Mouse (Mus musculus) lung, embryonic 16.5 days (tissue): Measurements from ENCODE around the gene Dnajc4. TPM values are rescaled to one million over a fixed set of nuclear protein-coding genes. Genes with fewer than 3 reads are reported as not detected.

Source experiments
- ATAC-seq: fragments of 200-750 bp; cut with Nextera tagmentation; 2 replicates; pipeline ENCODE4 v1.8.0; 2017; ENCODE audit warnings: low read depth, mild to moderate bottlenecking, moderate library complexity
- H3K27ac ChIP-seq: fragments of 300-500 bp; sonication (generic); 2 replicates; pipeline ENCODE4 v1.5.1; 2014; ENCODE audit warnings: mild to moderate bottlenecking, control low read depth, low read length
- H3K27me3 ChIP-seq: fragments of 300-500 bp; sonication (generic); 2 replicates; pipeline ENCODE4 v1.6.1; 2014; ENCODE audit warnings: low read depth, low read length, mixed read lengths; ENCODE audit not compliant: control insufficient read depth, insufficient read depth
- H3K36me3 ChIP-seq: fragments of 300-500 bp; sonication (generic); 2 replicates; pipeline ENCODE4 v1.6.1; 2014; ENCODE audit warnings: low read length; ENCODE audit not compliant: control insufficient read depth, insufficient read depth
- H3K4me1 ChIP-seq: fragments of 300-500 bp; sonication (generic); replicated peaks from 2 replicates; pipeline ENCODE4 v1.6.1; 2014; ENCODE audit warnings: low read length, mixed read lengths; ENCODE audit not compliant: control insufficient read depth, insufficient read depth
- H3K4me2 ChIP-seq: fragments of 300-500 bp; sonication (generic); 2 replicates; pipeline ENCODE4 v1.6.1; 2014; ENCODE audit warnings: low read depth, low read length, control low read depth
- H3K4me3 ChIP-seq: fragments of 300-500 bp; sonication (generic); 2 replicates; pipeline ENCODE4 v1.5.1; 2014; ENCODE audit warnings: mild to moderate bottlenecking, low read length, control low read depth
- H3K9ac ChIP-seq: fragments of 300-500 bp; sonication (generic); 2 replicates; pipeline ENCODE4 v1.6.1; 2014; ENCODE audit warnings: low read length, control low read depth
- H3K9me3 ChIP-seq: fragments of 300-500 bp; sonication (generic); 2 replicates; pipeline ENCODE4 v1.6.1; 2016; ENCODE audit warnings: low read length; ENCODE audit not compliant: control insufficient read depth
- WGBS: fragments of 180-500 bp; shearing (Covaris S2); extraction: QIAGEN DNeasy Blood & Tissue Kit; methylation state at CpG from one replicate; pipeline ENCODE4 v1.1.7; 2014; 5-methylcytosine and 5-hydroxymethylcytosine counted together
- polyA plus RNA-seq: library from polyadenylated mRNA; unstranded; fragments of >200 nt; fragmentation: Nextera tagmentation; extraction: Ambion mirVana; gene quantifications from 2 replicates; pipeline ENCODE4 v1.2.1, GENCODE M21; 2015

Gene Dnajc4
- polyA plus RNA-seq, 1 experiment from 2014 or later, result 26.4 TPM

DNA sequence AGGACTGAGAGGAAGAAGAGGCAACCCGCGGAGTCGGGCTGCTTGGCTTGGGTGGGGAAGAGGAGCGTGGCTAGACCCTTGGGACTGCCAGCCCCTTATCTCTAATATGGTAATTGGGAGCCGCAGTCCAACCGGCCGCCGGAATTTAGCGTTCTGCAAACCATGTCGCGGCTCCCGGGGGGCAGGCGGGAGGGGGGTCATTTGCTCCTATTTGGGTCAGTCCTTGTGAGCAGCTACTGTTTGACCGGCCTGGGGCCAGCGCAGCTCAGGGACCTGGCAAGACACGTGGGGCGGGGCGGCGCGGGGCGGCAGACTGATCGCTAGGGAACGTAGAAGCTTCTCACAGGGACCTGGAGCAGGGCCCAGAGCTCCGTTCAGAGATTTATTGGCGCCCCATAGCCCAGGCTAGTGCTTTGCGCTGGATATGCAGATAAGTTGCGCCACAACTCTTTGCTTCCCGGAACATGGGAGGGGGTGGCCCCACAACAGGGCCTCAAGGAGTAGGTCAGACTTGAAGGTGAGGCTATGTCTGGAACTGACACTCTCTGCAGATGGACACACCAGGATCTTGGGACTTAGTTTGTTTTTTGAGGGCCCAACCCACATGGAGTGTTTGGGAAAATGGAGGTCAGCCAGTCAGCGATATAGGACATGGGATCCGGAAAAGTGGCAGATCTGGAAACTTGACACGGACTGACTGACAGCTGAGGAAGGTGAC lies 40.2 kb downstream of the Dnajc4 start:
- Histone ChIP-seq H3K9me3 (no peaks in the 10 kb centered on the region), H3K27ac (peak overlapping the region; percentile 99), H3K27me3 (no peaks in the 10 kb centered on the region), H3K36me3 (peaks cover 21% of the 10 kb centered on the region), H3K4me3 (peak overlapping the region; percentile 68), H3K4me2 (peak overlapping the region; percentile 88), H3K4me1 (peaks cover 21% of the 10 kb centered on the region), H3K9ac (peak overlapping the region; percentile 84)
- WGBS, result under 1% methylated on average over 31 of the region's 31 CpGs
- ATAC-seq, result peak; percentile 71

DNA sequence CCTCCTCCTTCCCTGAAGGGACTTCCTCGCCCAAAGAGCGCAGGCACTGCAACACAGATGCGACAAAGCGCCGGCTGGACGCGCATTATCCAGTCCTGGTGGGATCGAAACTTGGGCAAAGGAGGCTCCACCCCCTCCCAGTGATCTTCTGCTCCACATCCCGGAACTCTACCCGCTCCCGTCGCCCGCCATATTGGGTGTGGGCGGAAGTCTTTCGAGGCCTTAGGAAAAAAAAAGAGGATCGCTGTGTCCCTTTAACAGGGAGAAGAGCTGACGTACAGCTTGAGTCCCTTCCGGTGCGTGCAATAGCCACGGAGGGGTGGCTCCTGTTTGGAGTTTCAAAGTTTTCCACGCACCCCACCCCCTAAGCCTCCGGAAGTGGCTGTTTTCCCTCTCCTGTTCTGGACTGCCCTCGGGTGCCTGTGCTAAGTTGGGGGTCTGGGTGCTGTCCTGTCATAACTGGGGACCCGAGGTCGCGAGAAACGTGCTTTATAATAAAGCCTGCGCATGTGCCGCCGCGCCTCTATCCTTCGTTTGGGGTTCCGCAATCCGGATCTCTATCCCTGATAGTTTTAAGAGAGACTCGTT lies 40.9 kb downstream of the Dnajc4 start:
- peaks cover 16% of the 10 kb centered on the region for H3K36me3 ChIP-seq
- H3K27ac ChIP-seq, result peak overlapping the region; percentile 99
- H3K9ac ChIP-seq, result peak overlapping the region; percentile 84
- peak overlapping the region; percentile 68 for H3K4me3 ChIP-seq
- H3K4me2 ChIP-seq, result peak overlapping the region; percentile 88
- no peaks in the 10 kb centered on the region for H3K9me3 ChIP-seq
- no peaks in the 10 kb centered on the region for H3K27me3 ChIP-seq
- H3K4me1 ChIP-seq, result peaks cover 21% of the 10 kb centered on the region
- peak; percentile 86 for ATAC-seq
- WGBS, result under 1% methylated on average over 35 of the region's 35 CpGs

GRCm38 (mm10) chr19:6950613-6951153 lies 41.7 kb downstream of the Dnajc4 start:
- peak overlapping the region; percentile 84 for H3K9ac ChIP-seq
- H3K4me2 ChIP-seq, result peak overlapping the region; percentile 88
- H3K9me3 ChIP-seq, result no peaks in the 10 kb centered on the region
- peak overlapping the region; percentile 99 for H3K27ac ChIP-seq
- no peaks in the 10 kb centered on the region for H3K27me3 ChIP-seq
- ATAC-seq, result peak; percentile 40
- peaks cover 11% of the 10 kb centered on the region for H3K36me3 ChIP-seq
- 0% methylated on average over 28 of the region's 28 CpGs for WGBS
- H3K4me3 ChIP-seq, result peak overlapping the region; percentile 68
- peaks cover 21% of the 10 kb centered on the region for H3K4me1 ChIP-seq

GRCm38 (mm10) chr19:6949951-6950350 lies 42.4 kb downstream of the Dnajc4 start:
- peak overlapping the region; percentile 84 for H3K9ac ChIP-seq
- H3K27ac ChIP-seq, result peak overlapping the region; percentile 99; the same call in 1 of the 2 replicates
- H3K4me3 ChIP-seq, result peak overlapping the region; percentile 68

GRCm38 (mm10) chr19:6949532-6949931 lies 42.8 kb downstream of the Dnajc4 start:
- no peak overlapping the region for H3K4me2 ChIP-seq

More at GRCm38 (mm10) chr19:6949951-6950350, 42.4 kb downstream of the Dnajc4 start:
- H3K4me1 ChIP-seq, result peaks cover 21% of the 10 kb centered on the region
- WGBS, result 49% methylated on average over 5 of the region's 5 CpGs
- no peaks in the 10 kb centered on the region for H3K27me3 ChIP-seq
- no peaks in the 10 kb centered on the region for H3K9me3 ChIP-seq
- peaks cover 4% of the 10 kb centered on the region for H3K36me3 ChIP-seq
- no peak for ATAC-seq
- peak overlapping the region; percentile 88 for H3K4me2 ChIP-seq

DNA sequence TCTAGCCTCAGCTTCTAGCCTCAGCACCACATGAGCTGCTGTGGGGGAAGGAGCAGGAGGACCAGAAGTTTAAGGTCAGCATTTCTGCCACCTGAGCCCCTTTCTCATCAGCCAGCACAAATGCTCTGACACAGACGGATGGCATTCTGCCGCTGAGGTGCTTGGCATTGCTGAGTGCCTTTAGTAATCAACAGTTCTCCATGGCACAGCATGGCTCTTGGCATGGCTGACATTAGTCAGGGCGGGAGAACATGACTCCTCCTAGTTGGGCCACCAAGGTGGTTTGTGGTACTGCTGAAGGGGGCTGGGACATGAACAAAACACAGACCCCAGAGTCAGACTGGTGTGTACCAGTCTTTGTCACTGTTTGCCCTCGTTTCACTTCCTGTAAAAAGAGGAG lies 44.2 kb downstream of the Dnajc4 start:
- 78% methylated on average over 4 of the region's 4 CpGs for WGBS
- Histone ChIP-seq H3K4me3 (no peak overlapping the region), H3K9ac (no peak overlapping the region), H3K9me3 (no peaks in the 10 kb centered on the region), H3K36me3 (no peaks in the 10 kb centered on the region), H3K27ac (no peak overlapping the region), H3K4me1 (peaks cover 18% of the 10 kb centered on the region), H3K4me2 (no peak overlapping the region), H3K27me3 (no peaks in the 10 kb centered on the region)
- ATAC-seq, result no peak

More at GRCm38 (mm10) chr19:6949532-6949931, 42.8 kb downstream of the Dnajc4 start:
- Histone ChIP-seq H3K9me3 (no peaks in the 10 kb centered on the region), H3K4me3 (no peak overlapping the region), H3K27ac (no peak overlapping the region), H3K9ac (no peak overlapping the region), H3K36me3 (no peaks in the 10 kb centered on the region; the same call in 1 of the 2 replicates), H3K4me1 (peaks cover 21% of the 10 kb centered on the region), H3K27me3 (no peaks in the 10 kb centered on the region)
- ATAC-seq, result no peak
- 88% methylated on average over 5 of the region's 5 CpGs for WGBS

DNA sequence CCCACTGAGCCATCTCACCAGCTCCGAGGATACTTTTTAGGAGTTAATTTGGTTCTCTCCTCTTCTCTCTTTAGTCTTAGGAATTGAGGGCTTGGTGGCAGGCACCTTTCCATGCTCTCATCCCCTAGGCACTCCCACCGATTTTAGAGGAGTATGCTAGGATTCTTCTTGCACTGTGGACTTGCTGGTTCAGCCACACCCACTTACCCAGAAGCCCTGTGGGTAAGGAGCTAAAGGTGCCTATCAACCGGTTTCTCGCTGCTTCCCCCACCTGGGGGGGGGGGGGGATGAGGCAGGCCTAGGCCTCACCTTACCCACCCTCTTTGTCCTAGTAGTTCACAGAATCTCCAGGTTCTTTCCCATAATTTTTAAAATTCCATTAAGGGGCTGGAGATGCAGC lies 44.6 kb downstream of the Dnajc4 start:
- Histone ChIP-seq H3K36me3 (no peaks in the 10 kb centered on the region), H3K4me2 (no peak overlapping the region), H3K27ac (no peak overlapping the region), H3K4me3 (no peak overlapping the region), H3K27me3 (no peaks in the 10 kb centered on the region), H3K9ac (no peak overlapping the region), H3K4me1 (peaks cover 18% of the 10 kb centered on the region), H3K9me3 (no peaks in the 10 kb centered on the region)
- ATAC-seq, result no peak
- 51% methylated on average over 4 of the region's 4 CpGs for WGBS

DNA sequence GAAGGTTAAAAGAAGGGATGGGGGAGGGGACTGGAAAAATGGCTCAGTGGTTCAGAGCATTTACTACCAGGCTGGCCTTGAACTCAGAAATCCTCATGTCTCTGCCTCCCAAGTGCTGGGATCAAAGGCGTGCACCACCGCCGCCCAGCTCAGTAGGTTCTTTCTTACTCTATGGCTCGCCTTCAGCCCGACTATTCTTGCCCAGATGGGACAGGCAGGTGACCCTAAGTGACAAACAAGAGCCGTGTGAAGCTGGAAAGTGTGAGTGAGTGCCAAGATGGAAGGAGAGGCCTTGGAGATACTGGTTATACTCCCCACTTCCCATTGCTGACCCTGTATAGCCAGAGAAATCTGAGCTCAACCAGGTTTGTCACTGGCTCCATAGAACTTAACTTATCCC lies 48.7 kb downstream of the Dnajc4 start:
- Histone ChIP-seq H3K36me3 (no peaks in the 10 kb centered on the region), H3K9ac (no peak overlapping the region), H3K4me3 (no peak overlapping the region), H3K27ac (no peak overlapping the region), H3K4me2 (no peak overlapping the region), H3K27me3 (no peaks in the 10 kb centered on the region), H3K4me1 (peaks cover 14% of the 10 kb centered on the region), H3K9me3 (no peaks in the 10 kb centered on the region)
- ATAC-seq, result no peak
- 94% methylated on average over 6 of the region's 6 CpGs for WGBS

DNA sequence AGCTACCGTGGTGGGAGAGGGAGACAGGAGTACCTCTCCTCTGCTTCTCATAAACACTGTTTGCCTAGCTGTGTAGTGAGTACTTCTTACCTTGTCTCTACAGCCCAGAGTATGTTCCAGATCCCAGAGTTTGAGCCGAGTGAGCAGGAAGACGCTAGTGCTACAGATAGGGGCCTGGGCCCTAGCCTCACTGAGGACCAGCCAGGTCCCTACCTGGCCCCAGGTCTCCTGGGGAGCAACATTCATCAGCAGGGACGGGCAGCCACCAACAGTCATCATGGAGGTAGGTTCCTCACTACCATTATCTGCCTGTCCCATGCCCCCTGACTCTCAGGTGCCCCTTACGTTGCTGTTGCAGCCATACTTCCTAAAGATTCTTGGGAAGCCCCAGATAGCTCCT lies 49.6 kb downstream of the Dnajc4 start:
- Histone ChIP-seq H3K4me3 (peak overlapping the region; percentile 95), H3K9ac (peak overlapping the region; percentile 98), H3K36me3 (no peaks in the 10 kb centered on the region), H3K9me3 (no peaks in the 10 kb centered on the region), H3K4me2 (peak overlapping the region; percentile 99), H3K4me1 (peaks cover 14% of the 10 kb centered on the region), H3K27me3 (no peaks in the 10 kb centered on the region), H3K27ac (peak overlapping the region; percentile 98)
- WGBS, result 29% methylated on average over 5 of the region's 5 CpGs
- ATAC-seq, result no peak; the same call in 1 of the 2 replicates
